Mouse (Mus musculus): ENCODE measurements around the gene Prkar1b. TPM values are rescaled to one million over a fixed set of nuclear protein-coding genes. Genes with fewer than 3 reads are reported as not detected.
A peak's percentile ranks its signal among the peaks of the same experiment; 100 is the strongest.

Prkar1b gene
- 0.37 and 0.67 TPM in 2 replicates for total RNA-seq (2014; rRNA removed)
- 0.22 and 0.60 TPM in 2 replicates for polyA plus RNA-seq (2012; rRNA removed)

DNA sequence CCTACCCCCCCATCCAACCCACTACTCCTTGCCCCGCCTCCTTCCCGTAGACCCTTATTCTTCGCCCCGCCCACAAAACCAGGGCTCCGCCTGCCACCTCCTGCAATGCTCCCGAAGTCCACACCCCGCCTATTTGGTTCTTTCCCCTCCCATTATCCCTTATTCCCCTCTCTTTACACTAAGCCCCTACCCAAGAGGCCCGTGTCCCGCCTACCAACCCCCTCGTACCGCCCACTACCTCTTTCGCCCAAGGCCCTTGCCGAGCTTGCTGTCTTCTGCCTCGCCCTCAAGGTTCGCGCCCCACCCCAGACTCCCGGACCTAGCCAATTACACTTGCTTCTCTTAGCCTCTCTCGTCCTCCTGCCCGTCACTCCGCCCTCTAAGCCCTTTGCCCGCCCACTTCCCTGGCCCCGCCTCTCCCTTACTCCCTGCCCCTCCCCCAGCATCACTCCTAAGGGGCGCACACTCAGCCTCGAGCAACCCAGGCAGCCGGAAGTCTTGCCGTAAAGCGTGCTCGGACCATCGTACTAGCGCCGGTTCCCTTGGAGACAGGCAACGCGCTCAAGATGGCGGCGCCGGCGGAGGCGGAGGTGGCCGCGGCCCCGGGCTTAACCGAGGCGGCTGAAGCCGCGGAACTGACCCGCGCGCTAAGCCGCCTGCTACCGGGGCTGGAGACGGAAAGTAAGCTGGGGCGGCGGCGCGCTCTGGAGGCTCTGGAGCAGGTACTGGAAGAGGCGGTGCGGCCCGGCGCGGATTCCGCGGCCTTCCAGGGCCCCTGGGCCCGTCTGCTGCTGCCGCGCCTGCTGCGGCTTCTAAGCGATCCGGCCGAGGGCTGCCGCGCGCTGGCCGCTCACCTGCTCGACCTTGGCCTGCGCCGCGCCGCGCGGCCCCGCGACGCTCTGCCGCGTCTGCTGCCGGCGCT is at the start of gene Prkar1b, which contains the start of gene Dnaaf5:
TSS of gene Prkar1b (minus strand) at position 321 of the 922 bp plus-strand sequence.
TSS of gene Dnaaf5 (plus strand) at position 543 of the 922 bp plus-strand sequence.
- no peak for TF ChIP-seq CTCF (IDR thresholded peaks at IDR 0.05; ENCODE audit: low read depth, low read length)
- TF ChIP-seq POLR2A (IDR thresholded peaks at IDR 0.05; ENCODE audit: extremely low read depth, insufficient read depth, low read length) = no peak; the same call in 1 of the 2 replicates
- H3K79me2 ChIP-seq (ENCODE audit: control insufficient read depth, insufficient read depth, low read length) = no peaks in the 10 kb centered on the region
- H3K4me3 ChIP-seq (ENCODE audit: insufficient read depth, low read depth, low read length) = peak within 1 kb of the TSS; percentile 69
- peaks cover 3% of the 10 kb centered on the region; the same call in 1 of the 2 replicates for H3K4me1 ChIP-seq (ENCODE audit: control insufficient read depth, insufficient read depth, low read length)
- H3K27ac ChIP-seq (replicated peaks; ENCODE audit: insufficient read depth, low read depth, low read length) = peak within 1 kb of the TSS; percentile 58
- H3K27me3 ChIP-seq (ENCODE audit: control insufficient read depth, insufficient read depth, low read length) = no peaks in the 10 kb centered on the region
- peak; percentile 96 for DNase-seq (ENCODE audit: extremely low read depth, low read depth, low spot score)
- H3K36me3 ChIP-seq (ENCODE audit: control insufficient read depth, insufficient read depth, low read length) = no peaks in the 10 kb centered on the region; the same call in 1 of the 2 replicates
- H3K9ac ChIP-seq (ENCODE audit: low read depth, low read length) = peak within 1 kb of the TSS; percentile 84
- 1% methylated on average over 86 of the region's 87 CpGs for WGBS

DNA sequence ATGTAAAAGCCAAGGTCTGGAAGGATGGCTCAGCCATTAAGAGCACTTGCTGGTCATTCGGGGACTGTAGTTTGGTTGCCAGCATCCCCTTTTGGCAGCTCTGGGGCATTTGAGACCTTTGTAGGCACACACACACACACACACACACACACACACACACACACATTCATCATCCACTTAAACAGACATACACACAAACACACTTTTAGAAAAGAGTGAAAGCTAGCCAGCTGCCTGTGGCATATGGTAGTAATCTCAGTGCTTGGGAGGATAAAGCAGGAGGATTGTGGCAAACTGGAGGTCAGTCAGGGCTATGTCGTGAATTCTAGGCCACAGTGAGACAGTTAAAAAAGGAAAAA is 49.8 kb upstream of the Prkar1b start:
- no peaks in the 10 kb centered on the region for H3K36me3 ChIP-seq (ENCODE audit: control insufficient read depth, insufficient read depth, low read length)
- H3K27ac ChIP-seq (replicated peaks; ENCODE audit: insufficient read depth, low read depth, low read length) = peak overlapping the region; percentile 85
- H3K27me3 ChIP-seq (ENCODE audit: control insufficient read depth, insufficient read depth, low read length) = no peaks in the 10 kb centered on the region
- peak overlapping the region; percentile 42 for H3K9ac ChIP-seq (ENCODE audit: low read depth, low read length)
- peaks cover 17% of the 10 kb centered on the region for H3K79me2 ChIP-seq (ENCODE audit: control insufficient read depth, insufficient read depth, low read length)
- peak overlapping the region; percentile 98; the same call in 1 of the 2 replicates for H3K4me3 ChIP-seq (ENCODE audit: insufficient read depth, low read depth, low read length)
- TF ChIP-seq POLR2A (IDR thresholded peaks at IDR 0.05; ENCODE audit: extremely low read depth, insufficient read depth, low read length) (no peak), CTCF (IDR thresholded peaks at IDR 0.05; ENCODE audit: low read depth, low read length) (no peak)
- no peak for DNase-seq (ENCODE audit: extremely low read depth, low read depth, low spot score)
- 24% methylated on average over 2 of the region's 2 CpGs for WGBS
- H3K4me1 ChIP-seq (ENCODE audit: control insufficient read depth, insufficient read depth, low read length) = peaks cover 14% of the 10 kb centered on the region

DNA sequence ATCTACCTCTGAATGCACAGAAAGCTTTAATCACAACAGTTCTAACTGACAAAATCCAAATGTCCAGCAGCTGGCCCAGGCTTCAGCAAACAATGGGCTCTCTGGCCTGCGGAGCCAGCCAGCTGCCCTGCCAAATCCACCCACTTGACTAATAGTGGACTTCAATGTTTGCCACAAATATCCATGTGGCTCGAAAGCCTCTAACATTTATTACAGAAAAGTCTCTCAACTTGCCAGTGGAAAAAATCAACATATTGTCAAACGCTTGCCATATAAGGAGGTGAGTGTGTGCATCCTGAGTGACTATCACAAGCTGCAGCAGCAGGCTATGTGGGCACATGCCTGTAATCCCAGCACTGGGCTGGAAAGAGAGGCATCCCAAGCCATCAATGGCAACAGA is 49.0 kb upstream of the Prkar1b start:
- H3K36me3 ChIP-seq (ENCODE audit: control insufficient read depth, insufficient read depth, low read length) = no peaks in the 10 kb centered on the region
- no peak overlapping the region for H3K4me3 ChIP-seq (ENCODE audit: insufficient read depth, low read depth, low read length)
- no peaks in the 10 kb centered on the region for H3K27me3 ChIP-seq (ENCODE audit: control insufficient read depth, insufficient read depth, low read length)
- peaks cover 17% of the 10 kb centered on the region for H3K79me2 ChIP-seq (ENCODE audit: control insufficient read depth, insufficient read depth, low read length)
- TF ChIP-seq POLR2A (IDR thresholded peaks at IDR 0.05; ENCODE audit: extremely low read depth, insufficient read depth, low read length) (no peak), CTCF (IDR thresholded peaks at IDR 0.05; ENCODE audit: low read depth, low read length) (no peak)
- WGBS = 19% methylated on average over 3 of the region's 3 CpGs
- peak overlapping the region; percentile 60 for H3K27ac ChIP-seq (replicated peaks; ENCODE audit: insufficient read depth, low read depth, low read length)
- DNase-seq (ENCODE audit: extremely low read depth, low read depth, low spot score) = peak; percentile 83
- peaks cover 14% of the 10 kb centered on the region for H3K4me1 ChIP-seq (ENCODE audit: control insufficient read depth, insufficient read depth, low read length)
- H3K9ac ChIP-seq (ENCODE audit: low read depth, low read length) = no peak overlapping the region

DNA sequence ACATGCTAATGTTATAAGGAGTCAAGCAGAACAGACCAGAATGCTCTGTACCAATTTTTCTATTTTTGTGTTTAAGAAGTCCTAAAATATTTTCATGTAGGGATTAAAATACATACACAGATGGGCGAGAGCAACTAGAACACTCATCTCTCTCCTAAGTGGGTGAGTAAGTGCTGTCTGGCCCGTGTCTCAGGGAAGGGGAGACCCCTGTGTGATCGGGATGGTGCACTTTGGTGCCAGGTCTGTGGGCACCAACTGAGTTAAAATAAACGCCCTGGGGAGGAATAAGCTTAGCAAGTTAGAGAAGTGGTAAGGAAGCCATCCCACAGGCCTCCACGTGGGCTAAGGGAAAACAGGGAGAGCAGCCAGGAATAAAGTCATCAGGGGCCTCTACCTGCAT is 41.2 kb upstream of the Prkar1b start:
- peaks cover 3% of the 10 kb centered on the region; the same call in 1 of the 2 replicates for H3K36me3 ChIP-seq (ENCODE audit: control insufficient read depth, insufficient read depth, low read length)
- 79% methylated on average over 5 of the region's 5 CpGs for WGBS
- no peak for TF ChIP-seq POLR2A (IDR thresholded peaks at IDR 0.05; ENCODE audit: extremely low read depth, insufficient read depth, low read length)
- no peak for TF ChIP-seq CTCF (IDR thresholded peaks at IDR 0.05; ENCODE audit: low read depth, low read length)
- H3K9ac ChIP-seq (ENCODE audit: low read depth, low read length) = no peak overlapping the region
- H3K4me1 ChIP-seq (ENCODE audit: control insufficient read depth, insufficient read depth, low read length) = no peaks in the 10 kb centered on the region
- H3K79me2 ChIP-seq (ENCODE audit: control insufficient read depth, insufficient read depth, low read length) = no peaks in the 10 kb centered on the region
- no peak overlapping the region for H3K27ac ChIP-seq (replicated peaks; ENCODE audit: insufficient read depth, low read depth, low read length)
- H3K27me3 ChIP-seq (ENCODE audit: control insufficient read depth, insufficient read depth, low read length) = no peaks in the 10 kb centered on the region
- H3K4me3 ChIP-seq (ENCODE audit: insufficient read depth, low read depth, low read length) = no peak overlapping the region
- DNase-seq (ENCODE audit: extremely low read depth, low read depth, low spot score) = no peak

DNA sequence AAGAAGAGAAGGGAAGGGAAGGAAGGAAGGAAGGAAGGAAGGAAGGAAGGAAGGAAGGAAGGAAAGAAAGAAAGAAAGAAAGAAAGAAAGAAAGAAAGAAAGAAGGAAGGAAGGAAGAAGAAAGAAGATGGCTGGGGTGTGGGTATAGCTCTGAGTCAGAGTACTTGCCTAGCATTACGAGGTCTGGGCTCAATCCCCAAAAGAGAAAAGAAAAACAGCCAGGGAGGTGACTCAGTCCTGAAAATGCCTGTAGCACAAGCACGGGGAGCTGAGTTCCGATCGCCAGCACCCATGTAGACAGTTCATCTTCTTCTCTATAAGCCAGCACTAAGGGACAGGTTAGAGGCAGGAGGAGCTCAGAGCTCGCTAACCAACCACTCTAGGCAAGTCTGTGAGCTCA is 39.9 kb upstream of the Prkar1b start:
- Histone ChIP-seq H3K4me3 (ENCODE audit: insufficient read depth, low read depth, low read length) (no peak overlapping the region), H3K4me1 (ENCODE audit: control insufficient read depth, insufficient read depth, low read length) (no peaks in the 10 kb centered on the region), H3K79me2 (ENCODE audit: control insufficient read depth, insufficient read depth, low read length) (no peaks in the 10 kb centered on the region), H3K36me3 (ENCODE audit: control insufficient read depth, insufficient read depth, low read length) (peaks cover 8% of the 10 kb centered on the region; the same call in 1 of the 2 replicates), H3K27me3 (ENCODE audit: control insufficient read depth, insufficient read depth, low read length) (no peaks in the 10 kb centered on the region), H3K27ac (replicated peaks; ENCODE audit: insufficient read depth, low read depth, low read length) (no peak overlapping the region), H3K9ac (ENCODE audit: low read depth, low read length) (no peak overlapping the region)
- TF ChIP-seq POLR2A (IDR thresholded peaks at IDR 0.05; ENCODE audit: extremely low read depth, insufficient read depth, low read length) (no peak), CTCF (IDR thresholded peaks at IDR 0.05; ENCODE audit: low read depth, low read length) (no peak)
- DNase-seq (ENCODE audit: extremely low read depth, low read depth, low spot score) = no peak
- WGBS = 94% methylated on average over 5 of the region's 5 CpGs

Data from liver, adult 2 months (tissue).